In the genomic region with DNA sequence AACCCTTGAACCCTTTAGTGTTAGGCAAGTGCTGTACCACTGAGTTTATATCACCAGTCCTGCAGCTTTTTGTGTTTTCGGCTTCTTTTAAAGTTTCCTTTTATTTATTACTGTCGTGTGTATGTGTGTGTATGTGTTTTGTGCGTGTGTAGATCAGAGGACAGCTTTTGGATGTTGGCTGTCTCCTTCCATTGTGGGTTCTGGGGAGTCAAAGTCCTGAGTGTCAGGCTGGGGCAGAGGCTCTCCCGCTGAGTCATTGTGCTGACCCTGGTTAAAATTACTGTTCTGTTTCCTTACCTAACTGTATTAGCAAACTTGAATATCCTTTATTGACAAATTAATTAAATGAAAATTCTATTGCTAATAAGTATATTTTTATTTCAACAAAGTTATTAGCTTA, we compare ENCODE assay signal across 14 mouse cellular contexts.
"Had no signal": no experiment of that assay in that cellular context is flagged by ENCODE, and none has a peak within 500 bp of the region (broad histone marks: within the 10 kb centered on the region; RNA-seq: fewer than 3 reads in every experiment).

No protein-coding gene starts in this region.

- ATAC-seq: hindbrain, embryonic 16.5 days; inflammation-experienced regulatory T-cells, adult 6 months; intestine, postnatal 0 days; midbrain, embryonic 13.5 days had no signal

- H3K27me3 ChIP-seq: limb, embryonic 12.5 days; midbrain, embryonic 13.5 days; stomach, embryonic 15.5 days had no signal

- H3K9me3 ChIP-seq: limb, embryonic 12.5 days; midbrain, embryonic 13.5 days; stomach, embryonic 15.5 days had no signal

- H3K4me3 ChIP-seq: limb, embryonic 12.5 days; midbrain, embryonic 13.5 days; stomach, embryonic 15.5 days had no signal

- H3K4me2 ChIP-seq: limb, embryonic 12.5 days; midbrain, embryonic 13.5 days; stomach, embryonic 15.5 days had no signal

- H3K9ac ChIP-seq: limb, embryonic 12.5 days; midbrain, embryonic 13.5 days; stomach, embryonic 15.5 days had no signal

- H3K27ac ChIP-seq: kidney, postnatal 0 days; limb, embryonic 12.5 days; midbrain, embryonic 13.5 days; stomach, embryonic 15.5 days had no signal

- H3K4me1 ChIP-seq: limb, embryonic 12.5 days; midbrain, embryonic 13.5 days; stomach, embryonic 15.5 days had no signal

- H3K36me3 ChIP-seq: limb, embryonic 12.5 days; midbrain, embryonic 13.5 days; stomach, embryonic 15.5 days had no signal

- DNase-seq: kidney, adult 9 months; kidney, postnatal 36 days; layer of hippocampus, adult 9-11 months; layer of hippocampus, postnatal 36 days; right cerebral cortex, postnatal 14 days; thymus, adult 2 months; thymus, postnatal 36 days had no signal
